Mouse (Mus musculus): Measurements from ENCODE around the gene Aplp2.
A peak's percentile ranks its signal among the peaks of the same experiment; 100 is the strongest.

Aplp2 gene

GRCm38 (mm10) chr9:31211690-31212499 lies at the start of gene Aplp2:
TSS of gene Aplp2 (minus strand) at chr9:31211815.
- peak; percentile 95 for DNase-seq (ENCODE audit: low read depth, low spot score)

GRCm38 (mm10) chr9:31260219-31260618 lies 48.6 kb upstream of the Aplp2 start:
- DNase-seq (ENCODE audit: low read depth, low spot score), result no peak

- DNase-seq (ENCODE audit: low read depth, low spot score), result no peak
Observed at GRCm38 (mm10) chr9:31258237-31258636, 46.6 kb upstream of the Aplp2 start.

- DNase-seq (ENCODE audit: low read depth, low spot score), result peak; percentile 26
Observed at GRCm38 (mm10) chr9:31255953-31256352, 44.3 kb upstream of the Aplp2 start.

- peak; percentile 92 for DNase-seq (ENCODE audit: low read depth, low spot score)
Observed at GRCm38 (mm10) chr9:31254697-31255004, 43.0 kb upstream of the Aplp2 start.

GRCm38 (mm10) chr9:31253866-31254696 lies 42.5 kb upstream of the Aplp2 start:
- peak; percentile 56 for DNase-seq (ENCODE audit: low read depth, low spot score)

GRCm38 (mm10) chr9:31253311-31253734 lies 41.7 kb upstream of the Aplp2 start:
- DNase-seq (ENCODE audit: low read depth, low spot score), result peak; percentile 48

GRCm38 (mm10) chr9:31252182-31252799 lies 40.7 kb upstream of the Aplp2 start:
- peak; percentile 83 for DNase-seq (ENCODE audit: low read depth, low spot score)

- DNase-seq (ENCODE audit: low read depth, low spot score), result no peak
Observed at GRCm38 (mm10) chr9:31247447-31248220, 36.0 kb upstream of the Aplp2 start.

GRCm38 (mm10) chr9:31246421-31246820 lies 34.8 kb upstream of the Aplp2 start:
- no peak for DNase-seq (ENCODE audit: low read depth, low spot score)

GRCm38 (mm10) chr9:31245006-31245405 lies 33.4 kb upstream of the Aplp2 start:
- no peak for DNase-seq (ENCODE audit: low read depth, low spot score)

- no peak for DNase-seq (ENCODE audit: low read depth, low spot score)
Observed at GRCm38 (mm10) chr9:31243939-31244333, 32.3 kb upstream of the Aplp2 start.

GRCm38 (mm10) chr9:31243306-31243938 lies 31.8 kb upstream of the Aplp2 start:
- DNase-seq (ENCODE audit: low read depth, low spot score), result no peak

- DNase-seq (ENCODE audit: low read depth, low spot score), result no peak
Observed at GRCm38 (mm10) chr9:31241208-31241699, 29.6 kb upstream of the Aplp2 start.

- no peak for DNase-seq (ENCODE audit: low read depth, low spot score)
Observed at GRCm38 (mm10) chr9:31240522-31241207, 29.1 kb upstream of the Aplp2 start.

GRCm38 (mm10) chr9:31239551-31239950 lies 27.9 kb upstream of the Aplp2 start:
- no peak for DNase-seq (ENCODE audit: low read depth, low spot score)

GRCm38 (mm10) chr9:31238526-31238925 lies 26.9 kb upstream of the Aplp2 start:
- no peak for DNase-seq (ENCODE audit: low read depth, low spot score)

- DNase-seq (ENCODE audit: low read depth, low spot score), result no peak
Observed at GRCm38 (mm10) chr9:31236079-31236478, 24.5 kb upstream of the Aplp2 start.

GRCm38 (mm10) chr9:31235489-31235888 lies 23.9 kb upstream of the Aplp2 start:
- no peak for DNase-seq (ENCODE audit: low read depth, low spot score)

GRCm38 (mm10) chr9:31235030-31235429 lies 23.4 kb upstream of the Aplp2 start:
- DNase-seq (ENCODE audit: low read depth, low spot score), result no peak

Data from c-Kit-negative CD71-positive TER-119-positive erythroid progenitor cells, embryonic 14.5 days (primary cell).